Mouse (Mus musculus): Measurements from ENCODE around the gene Ggt7. TPM values are rescaled to one million over a fixed set of nuclear protein-coding genes. Genes with fewer than 3 reads are reported as not detected.

Gene Ggt7
- polyA plus RNA-seq, 1 experiment from 2014 or later, result 4.3 TPM

Other genes with a start within 250 kb of the Ggt7 start
- gene Map1lc3a, start 241.9 kb downstream of the Ggt7 start, polyA plus RNA-seq (2015; fragmentation: Nextera tagmentation; extraction: Ambion mirVana), result 178 and 182 TPM in 2 replicates
- gene Pigu, start 160.8 kb downstream of the Ggt7 start, polyA plus RNA-seq (2015; fragmentation: Nextera tagmentation; extraction: Ambion mirVana), result 47.5 and 52.2 TPM in 2 replicates
- 18.0 and 19.7 TPM in 2 replicates for gene Trp53inp2, start 137.2 kb downstream of the Ggt7 start, polyA plus RNA-seq (2015; fragmentation: Nextera tagmentation; extraction: Ambion mirVana)
- gene Ncoa6, start 44.3 kb downstream of the Ggt7 start, polyA plus RNA-seq (2015; fragmentation: Nextera tagmentation; extraction: Ambion mirVana), result 13.8 and 16.6 TPM in 2 replicates
- 8.5 and 9.8 TPM in 2 replicates for gene Acss2, start 289 bp downstream of the Ggt7 start, polyA plus RNA-seq (2015; fragmentation: Nextera tagmentation; extraction: Ambion mirVana)
- gene Gss, start 74.6 kb upstream of the Ggt7 start, polyA plus RNA-seq (2015; fragmentation: Nextera tagmentation; extraction: Ambion mirVana), result 26.5 and 29.8 TPM in 2 replicates
- gene Myh7b, start 93.0 kb upstream of the Ggt7 start, polyA plus RNA-seq (2015; fragmentation: Nextera tagmentation; extraction: Ambion mirVana), result 0.85 and 1.1 TPM in 2 replicates
- gene Trpc4ap, start 174.1 kb upstream of the Ggt7 start, polyA plus RNA-seq (2015; fragmentation: Nextera tagmentation; extraction: Ambion mirVana), result 126 and 133 TPM in 2 replicates
- 41.2 and 45.2 TPM in 2 replicates for gene Edem2, start 211.2 kb upstream of the Ggt7 start, polyA plus RNA-seq (2015; fragmentation: Nextera tagmentation; extraction: Ambion mirVana)
- gene Gm17581, start 217.6 kb upstream of the Ggt7 start, polyA plus RNA-seq (2015; fragmentation: Nextera tagmentation; extraction: Ambion mirVana), result not detected in 2 replicates
- 14.6 and 15.3 TPM in 2 replicates for gene Procr, start 232.9 kb upstream of the Ggt7 start, polyA plus RNA-seq (2015; fragmentation: Nextera tagmentation; extraction: Ambion mirVana)

Measured in lung, embryonic 15.5 days (tissue).